9 mouse cellular contexts compared by ENCODE assay signal in genomic region chr10:94690376-94690775, GRCm38 (mm10). TPM values are rescaled to one million over a fixed set of nuclear protein-coding genes. Genes with fewer than 3 reads are reported as not detected.
DNase-seq lines count a peak whose midpoint lies in the region; ATAC-seq and TF ChIP-seq lines count a peak whose summit lies in the region.
"Had no signal": no experiment of that assay in that cellular context is flagged by ENCODE, and none has a peak within 500 bp of the region (broad histone marks: within the 10 kb centered on the region; RNA-seq: fewer than 3 reads in every experiment).

No protein-coding gene starts in this region.

- WGBS in lung, embryonic 14.5 days: 48% methylated on average over 1 of the region's 1 CpGs
- WGBS in hindbrain, embryonic 13.5 days: 81% methylated on average over 1 of the region's 1 CpGs
- WGBS in midbrain, embryonic 16.5 days: 65% methylated on average over 1 of the region's 1 CpGs

- no peak overlapping the region for H3K9ac ChIP-seq in lung, embryonic 14.5 days
- no peak overlapping the region for H3K9ac ChIP-seq in hindbrain, embryonic 13.5 days
- H3K9ac ChIP-seq in midbrain, embryonic 16.5 days (ENCODE audit: low read depth, low read length): no peak overlapping the region

- no peaks in the 10 kb centered on the region for H3K27me3 ChIP-seq in lung, embryonic 14.5 days (ENCODE audit: insufficient read depth, low read length)
- no peaks in the 10 kb centered on the region for H3K27me3 ChIP-seq in hindbrain, embryonic 13.5 days
- H3K27me3 ChIP-seq in midbrain, embryonic 16.5 days (ENCODE audit: control insufficient read depth, insufficient read depth, low read depth, low read length): no peaks in the 10 kb centered on the region

- no peak for TF ChIP-seq POLR2A in bone marrow macrophage, adult 2 months (IDR thresholded peaks at IDR 0.05; ENCODE audit: borderline replicate concordance, low read depth, low read length)

- H3K4me1 ChIP-seq in lung, embryonic 14.5 days (ENCODE audit: insufficient read depth): 0 out of 2 replicates have a peak, but pooled peaks cover 5% of the 10 kb centered on the region
- peaks cover 11% of the 10 kb centered on the region for H3K4me1 ChIP-seq in bone marrow macrophage, adult 2 months (ENCODE audit: control insufficient read depth, insufficient read depth, low read length)
- peaks cover 18% of the 10 kb centered on the region for H3K4me1 ChIP-seq in hindbrain, embryonic 13.5 days (replicated peaks)
- H3K4me1 ChIP-seq in midbrain, embryonic 16.5 days (ENCODE audit: control insufficient read depth, insufficient read depth, low read length): peaks cover 17% of the 10 kb centered on the region

- ATAC-seq in lung, embryonic 14.5 days (ENCODE audit: insufficient read depth): no peak
- no peak for ATAC-seq in hindbrain, embryonic 13.5 days (ENCODE audit: low FRiP score)
- ATAC-seq in midbrain, embryonic 16.5 days: no peak
- ATAC-seq: activated CD4-positive, CD25-positive, alpha-beta regulatory T cell, adult 4 months had no signal

- no peak overlapping the region for H3K27ac ChIP-seq in lung, embryonic 14.5 days (ENCODE audit: low read depth)
- H3K27ac ChIP-seq in bone marrow macrophage, adult 2 months (ENCODE audit: insufficient read depth, low read depth, low read length): 0 out of 2 replicates have a peak overlapping the region, but pooled peaks have one; percentile 2
- H3K27ac ChIP-seq in hindbrain, embryonic 13.5 days: no peak overlapping the region
- no peak overlapping the region for H3K27ac ChIP-seq in midbrain, embryonic 16.5 days (ENCODE audit: low read length)

- H3K4me3 ChIP-seq in lung, embryonic 14.5 days (ENCODE audit: low read depth, low read length): no peak overlapping the region
- H3K4me3 ChIP-seq in bone marrow macrophage, adult 2 months (ENCODE audit: insufficient read depth, low read length): no peak overlapping the region
- no peak overlapping the region for H3K4me3 ChIP-seq in hindbrain, embryonic 13.5 days
- no peak overlapping the region for H3K4me3 ChIP-seq in midbrain, embryonic 16.5 days (ENCODE audit: low read depth, low read length)

- no peak for DNase-seq in lung, embryonic 14.5 days
- no peak for DNase-seq in lung, postnatal 25 days (ENCODE audit: low spot score)
- DNase-seq in gastrocnemius, adult 8-10 months (ENCODE audit: low spot score in 2 of 2): no peak
- no peak for DNase-seq in cerebellum, adult 11 months
- DNase-seq: cerebellum, postnatal 36 days had no signal

- H3K4me2 ChIP-seq in lung, embryonic 14.5 days: peak overlapping the region; percentile 32
- peak overlapping the region; percentile 25; the same call in 1 of the 2 replicates for H3K4me2 ChIP-seq in hindbrain, embryonic 13.5 days
- peak overlapping the region; percentile 20 for H3K4me2 ChIP-seq in midbrain, embryonic 16.5 days (ENCODE audit: low read length)

- no peak for TF ChIP-seq CTCF in lung, embryonic 14.5 days (IDR thresholded peaks at IDR 0.05; ENCODE audit: low read depth)
- no peak for TF ChIP-seq CTCF in bone marrow macrophage, adult 2 months (IDR thresholded peaks at IDR 0.05; ENCODE audit: low read depth, low read length)

- no peaks in the 10 kb centered on the region for H3K9me3 ChIP-seq in lung, embryonic 14.5 days (ENCODE audit: low read depth, low read length)
- H3K9me3 ChIP-seq in hindbrain, embryonic 13.5 days: no peaks in the 10 kb centered on the region
- no peaks in the 10 kb centered on the region for H3K9me3 ChIP-seq in midbrain, embryonic 16.5 days (replicated peaks; ENCODE audit: control insufficient read depth, low read length, poor library complexity, severe bottlenecking)

- no peaks in the 10 kb centered on the region for H3K36me3 ChIP-seq in lung, embryonic 14.5 days (ENCODE audit: insufficient read depth)
- no peaks in the 10 kb centered on the region for H3K36me3 ChIP-seq in hindbrain, embryonic 13.5 days
- H3K36me3 ChIP-seq in midbrain, embryonic 16.5 days (ENCODE audit: control insufficient read depth, insufficient read depth, low read length): no peaks in the 10 kb centered on the region

RNA-seq across cellular contexts. Expression of gene Cep83, which starts 1.9 kb away (rescaled TPM):
- 24.2 and 24.7 TPM in 2 replicates for polyA plus RNA-seq in lung, embryonic 14.5 days (2014; fragmentation: Nextera tagmentation; extraction: Ambion mirVana)
- polyA plus RNA-seq in bone marrow macrophage, adult 2 months (2012; ENCODE audit: insufficient read depth, insufficient read length, missing spikeins): 26.4 and 29.6 TPM in 2 replicates
- 20.5 and 20.6 TPM in 2 replicates for polyA plus RNA-seq in hindbrain, embryonic 13.5 days (2015; fragmentation: Nextera tagmentation; extraction: Ambion mirVana)
- polyA plus RNA-seq in midbrain, embryonic 16.5 days (2015; fragmentation: Nextera tagmentation; extraction: Ambion mirVana): 16.3 and 19.2 TPM in 2 replicates
- total RNA-seq in gastrocnemius, adult 8-10 months (2022): 10 to 100 TPM; 18.8 to 22.1 (median 20.4) TPM
